Mouse (Mus musculus) testis, adult 2 months (tissue): Measurements from ENCODE around the gene Qprt.

Experiments
- CTCF ChIP-seq: fragments of 200-500 bp; IDR thresholded peaks from 2 replicates; pipeline ENCODE4 v1.5.1; 2012; ENCODE audit warnings: low read depth, mild to moderate bottlenecking, inconsistent platforms, low read length, moderate library complexity; ENCODE audit not compliant: control insufficient read depth, insufficient read depth, insufficient replicate concordance
- POLR2A ChIP-seq: fragments of 200-500 bp; IDR thresholded peaks from 2 replicates; pipeline ENCODE4 v1.6.1; 2012; ENCODE audit warnings: low read depth, mild to moderate bottlenecking, inconsistent platforms, low read length, moderate library complexity; ENCODE audit not compliant: control insufficient read depth

- TF ChIP-seq POLR2A (no peak), CTCF (no peak)
Measured at GRCm38 (mm10) chr7:127134821-127135447, 12.9 kb upstream of the Qprt start.
